Mouse (Mus musculus): ENCODE measurements around the gene Kcnv2.

The Kcnv2 gene

GRCm38 (mm10) chr19:27322281-27322680 lies at the start of gene Kcnv2:
Kcnv2 (plus strand) TSS chr19:27322588.
- no peak for DNase-seq (ENCODE audit: low read depth, low spot score)

- no peak for DNase-seq (ENCODE audit: low read depth, low spot score)
Measured at GRCm38 (mm10) chr19:27273385-27273784, 49.0 kb upstream of the Kcnv2 start.

GRCm38 (mm10) chr19:27274382-27274781 lies 48.0 kb upstream of the Kcnv2 start:
- DNase-seq (ENCODE audit: low read depth, low spot score), result no peak

GRCm38 (mm10) chr19:27279174-27279573 lies 43.2 kb upstream of the Kcnv2 start:
- no peak for DNase-seq (ENCODE audit: low read depth, low spot score)

- no peak for DNase-seq (ENCODE audit: low read depth, low spot score)
Measured at GRCm38 (mm10) chr19:27310039-27310438, 12.3 kb upstream of the Kcnv2 start.

- no peak for DNase-seq (ENCODE audit: low read depth, low spot score)
Measured at GRCm38 (mm10) chr19:27311311-27311710, 11.1 kb upstream of the Kcnv2 start.

- DNase-seq (ENCODE audit: low read depth, low spot score), result no peak
Measured at GRCm38 (mm10) chr19:27312266-27313079, 9.9 kb upstream of the Kcnv2 start.

GRCm38 (mm10) chr19:27313080-27313413 lies 9.3 kb upstream of the Kcnv2 start:
- DNase-seq (ENCODE audit: low read depth, low spot score), result no peak

GRCm38 (mm10) chr19:27316313-27317258 lies 5.8 kb upstream of the Kcnv2 start:
- DNase-seq (ENCODE audit: low read depth, low spot score), result no peak

GRCm38 (mm10) chr19:27317337-27317736 lies 5.1 kb upstream of the Kcnv2 start:
- DNase-seq (ENCODE audit: low read depth, low spot score), result no peak

- DNase-seq (ENCODE audit: low read depth, low spot score), result peak; percentile 20
Measured at GRCm38 (mm10) chr19:27322911-27323627, 681 bp downstream of the Kcnv2 start.

GRCm38 (mm10) chr19:27325558-27325957 lies 3.2 kb downstream of the Kcnv2 start:
- no peak for DNase-seq (ENCODE audit: low read depth, low spot score)

GRCm38 (mm10) chr19:27327569-27327968 lies 5.2 kb downstream of the Kcnv2 start:
- DNase-seq (ENCODE audit: low read depth, low spot score), result no peak

GRCm38 (mm10) chr19:27328166-27328565 lies 5.8 kb downstream of the Kcnv2 start:
- no peak for DNase-seq (ENCODE audit: low read depth, low spot score)

- DNase-seq (ENCODE audit: low read depth, low spot score), result no peak
Measured at GRCm38 (mm10) chr19:27328644-27329043, 6.3 kb downstream of the Kcnv2 start.

- DNase-seq (ENCODE audit: low read depth, low spot score), result peak; percentile 38
Measured at GRCm38 (mm10) chr19:27332207-27332794, 9.9 kb downstream of the Kcnv2 start.

GRCm38 (mm10) chr19:27336126-27336917 lies 13.9 kb downstream of the Kcnv2 start:
- no peak for DNase-seq (ENCODE audit: low read depth, low spot score)

- no peak for DNase-seq (ENCODE audit: low read depth, low spot score)
Measured at GRCm38 (mm10) chr19:27346501-27346900, 24.1 kb downstream of the Kcnv2 start.

GRCm38 (mm10) chr19:27351700-27352099 lies 29.3 kb downstream of the Kcnv2 start:
- DNase-seq (ENCODE audit: low read depth, low spot score), result no peak

GRCm38 (mm10) chr19:27360381-27360780 lies 38.0 kb downstream of the Kcnv2 start:
- DNase-seq (ENCODE audit: low read depth, low spot score), result no peak

- no peak for DNase-seq (ENCODE audit: low read depth, low spot score)
Measured at GRCm38 (mm10) chr19:27363891-27364290, 41.5 kb downstream of the Kcnv2 start.
